ENCODE assay signal across 15 mouse cellular contexts in the genomic region with DNA sequence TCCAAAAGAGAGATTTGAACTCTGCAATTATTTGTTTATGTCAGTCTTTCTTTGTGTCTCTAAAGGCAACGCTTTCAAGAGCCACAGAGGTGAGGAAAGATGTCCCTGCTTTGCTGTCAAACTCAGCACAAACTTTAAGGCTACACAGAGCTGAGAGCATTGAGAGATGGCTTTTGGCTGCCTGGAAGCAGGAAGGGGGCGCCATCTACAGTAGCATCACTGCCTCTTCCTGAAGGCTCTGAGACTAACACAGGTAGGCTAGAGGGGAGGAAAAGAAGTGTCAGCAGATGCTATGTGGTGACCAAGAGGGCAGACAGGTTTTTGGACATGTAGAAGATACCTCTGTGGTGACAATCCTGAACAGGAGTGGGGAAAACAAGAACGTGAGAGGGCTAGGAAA. TPM values are rescaled to one million over a fixed set of nuclear protein-coding genes. Genes with fewer than 3 reads are reported as not detected.
DNase-seq lines count a peak whose midpoint lies in the region; ATAC-seq and TF ChIP-seq lines count a peak whose summit lies in the region.
"Had no signal": no experiment of that assay in that cellular context is flagged by ENCODE, and none has a peak within 500 bp of the region (broad histone marks: within the 10 kb centered on the region; RNA-seq: fewer than 3 reads in every experiment).

No protein-coding gene starts in this region.

- H3K4me2 ChIP-seq in kidney, postnatal 0 days (ENCODE audit: low read length), result no peak overlapping the region
- H3K4me2 ChIP-seq: embryonic facial prominence, embryonic 13.5 days; liver, embryonic 13.5 days had no signal

- H3K9me3 ChIP-seq in kidney, postnatal 0 days (replicated peaks; ENCODE audit: low read length), result no peaks in the 10 kb centered on the region
- H3K9me3 ChIP-seq: embryonic facial prominence, embryonic 13.5 days; liver, embryonic 13.5 days had no signal

- H3K9ac ChIP-seq in kidney, postnatal 0 days (ENCODE audit: low read depth, low read length), result no peak overlapping the region
- H3K9ac ChIP-seq: embryonic facial prominence, embryonic 13.5 days; liver, embryonic 13.5 days had no signal

- no peak for ATAC-seq in kidney, postnatal 0 days (replicated peaks; ENCODE audit: low FRiP score, low read depth)
- no peak for ATAC-seq in megakaryocyte-erythroid progenitor cell, adult 5-6 weeks (replicated peaks; ENCODE audit: low FRiP score, low TSS enrichment, poor library complexity, severe bottlenecking)
- ATAC-seq: activated CD4-positive, CD25-positive, alpha-beta regulatory T cell, adult 4 months had no signal

- H3K27me3 ChIP-seq in kidney, postnatal 0 days (ENCODE audit: insufficient read depth, low read length), result no peaks in the 10 kb centered on the region
- H3K27me3 ChIP-seq: embryonic facial prominence, embryonic 13.5 days had no signal

- WGBS in kidney, postnatal 0 days, result 36% methylated on average over 3 of the region's 3 CpGs

- peak; percentile 55 for TF ChIP-seq CTCF in kidney, postnatal 0 days (IDR thresholded peaks at IDR 0.05; ENCODE audit: low read depth)

- H3K4me3 ChIP-seq in kidney, postnatal 0 days (replicated peaks; ENCODE audit: low read depth, low read length), result no peak overlapping the region
- H3K4me3 ChIP-seq: embryonic facial prominence, embryonic 13.5 days; liver, embryonic 13.5 days had no signal

- H3K4me1 ChIP-seq in kidney, postnatal 0 days (replicated peaks; ENCODE audit: insufficient read depth, low read length), result no peaks in the 10 kb centered on the region
- H3K4me1 ChIP-seq: liver, embryonic 13.5 days had no signal

- H3K27ac ChIP-seq in kidney, postnatal 0 days, result no peak overlapping the region
- H3K27ac ChIP-seq: embryonic facial prominence, embryonic 13.5 days; liver, embryonic 13.5 days had no signal

- no peaks in the 10 kb centered on the region for H3K36me3 ChIP-seq in kidney, postnatal 0 days (ENCODE audit: insufficient read depth, low read length)
- H3K36me3 ChIP-seq: embryonic facial prominence, embryonic 13.5 days; liver, embryonic 13.5 days had no signal

- DNase-seq in adrenal gland, postnatal 10 days, result peak; percentile 35
- no peak for DNase-seq in adrenal gland, postnatal 4 days (ENCODE audit: low spot score in 2 of 2)
- peak; percentile 5 for DNase-seq in kidney, postnatal 0 days (ENCODE audit: low spot score)
- DNase-seq in kidney, adult 9 months, result no peak
- peak; percentile 5 for DNase-seq in A20 (ENCODE audit: low read depth, low spot score)
- peak; percentile 53 to 60 for DNase-seq in cerebellum, adult 18-20 months
- DNase-seq in neural tube, embryonic 10.5 days (ENCODE audit: extremely low spot score, low spot score), result no peak
- DNase-seq: liver, embryonic 13.5 days; retina, postnatal 1 day had no signal

RNA-seq across cellular contexts. Expression of a gene that starts 35.2 kb away (rescaled TPM):
- total RNA-seq in adrenal gland, postnatal 10 days (2021), result under 1 TPM in 1 of 2 experiments, not detected in 1; 0.09 TPM
- under 1 TPM in 1 of 2 experiments, not detected in 1; 0.31 TPM for total RNA-seq in adrenal gland, postnatal 4 days (2021)
- not detected in 2 replicates for polyA plus RNA-seq in kidney, postnatal 0 days (2015; fragmentation: Nextera tagmentation; extraction: Ambion mirVana)
- not detected in 2 replicates for total RNA-seq in megakaryocyte-erythroid progenitor cell, adult 5-6 weeks (2014; fragmentation: Nextera tagmentation)
- total RNA-seq in megakaryocyte-erythroid progenitor cell, adult 5-6 weeks (2017), result not detected in 2 replicates
- total RNA-seq: heart, postnatal 25 days; monocyte, adult 5-6 weeks had no signal
- polyA plus RNA-seq: activated CD4-positive, CD25-positive, alpha-beta regulatory T cell, adult 4 months; testis, adult 2 months had no signal

RNA-seq across cellular contexts. Expression of a gene that starts 41.1 kb away (rescaled TPM):
- total RNA-seq in adrenal gland, postnatal 10 days (2021), result 10 to 100 TPM in 1 of 2 experiments, 1 to 10 TPM in 1; 6.8 to 49.9 TPM
- 10 to 100 TPM; 10.1 to 22.1 TPM for total RNA-seq in adrenal gland, postnatal 4 days (2021)
- polyA plus RNA-seq in kidney, postnatal 0 days (2015; fragmentation: Nextera tagmentation; extraction: Ambion mirVana), result 0.41 and 0.47 TPM in 2 replicates
- total RNA-seq in megakaryocyte-erythroid progenitor cell, adult 5-6 weeks (2014; fragmentation: Nextera tagmentation), result not detected in 2 replicates
- total RNA-seq in megakaryocyte-erythroid progenitor cell, adult 5-6 weeks (2017), result not detected in 2 replicates
- total RNA-seq: monocyte, adult 5-6 weeks had no signal
- polyA plus RNA-seq: activated CD4-positive, CD25-positive, alpha-beta regulatory T cell, adult 4 months had no signal

Comparison
In these comparisons a context has a peak if more than half of its experiments do, and no peak if none do; other contexts are left out.
1. DNase-seq: peak in adrenal gland, postnatal 10 days (single experiment), kidney, postnatal 0 days (single experiment), A20 (single experiment) and cerebellum, adult 18-20 months (2 of 2); none in adrenal gland, postnatal 4 days (0 of 2), kidney, adult 9 months (single experiment) and neural tube, embryonic 10.5 days (single experiment).
2. RNA of a gene that starts 41.1 kb away (total RNA-seq): 6.8 to 49.9 TPM in adrenal gland, postnatal 10 days and 10.1 to 22.1 TPM in adrenal gland, postnatal 4 days; not detected in megakaryocyte-erythroid progenitor cell, adult 5-6 weeks; every median in the first group is over 4 times any median in the second.